Mouse (Mus musculus) forebrain, postnatal 0 days (tissue): ENCODE results near the gene Slc36a1. TPM values are rescaled to one million over a fixed set of nuclear protein-coding genes. Genes with fewer than 3 reads are reported as not detected.

Source experiments
- ATAC-seq: fragments of 200-750 bp; cut with Nextera tagmentation; 2 replicates; pipeline ENCODE4 v1.8.0; 2017; ENCODE audit warnings: mild to moderate bottlenecking, moderate library complexity
- DNase-seq: peaks from one replicate; pipeline ENCODE4 v3.0.0-alpha.2; 2015
- H3K27ac ChIP-seq: fragments of 300-500 bp; sonication (generic); 2 replicates; pipeline ENCODE4 v1.5.1; 2014; ENCODE audit warnings: low read depth, mild to moderate bottlenecking, antibody characterized with exemption, low read length, moderate library complexity, mixed read lengths
- H3K27me3 ChIP-seq: fragments of 300-500 bp; sonication (generic); 2 replicates; pipeline ENCODE4 v1.6.1; 2014; ENCODE audit warnings: mild to moderate bottlenecking, low read length, mixed read lengths; ENCODE audit not compliant: insufficient read depth
- H3K36me3 ChIP-seq: fragments of 300-500 bp; sonication (generic); 2 replicates; pipeline ENCODE4 v1.6.1; 2014; ENCODE audit warnings: mild to moderate bottlenecking, moderate library complexity; ENCODE audit not compliant: insufficient read depth
- H3K4me1 ChIP-seq: fragments of 300-500 bp; sonication (generic); 2 replicates; pipeline ENCODE4 v1.6.1; 2014; ENCODE audit warnings: antibody characterized with exemption; ENCODE audit not compliant: insufficient read depth
- H3K4me2 ChIP-seq: fragments of 300-500 bp; sonication (generic); 2 replicates; pipeline ENCODE4 v1.6.1; 2014; ENCODE audit warnings: low read depth, mild to moderate bottlenecking, moderate library complexity
- H3K4me3 ChIP-seq: fragments of 300-500 bp; sonication (generic); 2 replicates; pipeline ENCODE4 v1.5.1; 2014; ENCODE audit warnings: low read depth, low read length, mixed read lengths
- H3K9ac ChIP-seq: fragments of 300-500 bp; sonication (generic); 2 replicates; pipeline ENCODE4 v1.6.1; 2014; ENCODE audit warnings: mild to moderate bottlenecking
- H3K9me3 ChIP-seq: fragments of 300-500 bp; sonication (generic); 2 replicates; pipeline ENCODE4 v1.6.1; 2016; ENCODE audit warnings: low read length
- CTCF ChIP-seq: sonication (generic); IDR thresholded peaks from 2 replicates; pipeline ENCODE4 v1.5.1; 2016; ENCODE audit warnings: antibody characterized with exemption, control low read depth, low read depth
- WGBS: fragments of 180-500 bp; shearing (Covaris S2); extraction: QIAGEN DNeasy Blood & Tissue Kit; methylation state at CpG from one replicate; pipeline ENCODE4 v1.1.7; 2014; 5-methylcytosine and 5-hydroxymethylcytosine counted together
- polyA plus RNA-seq: library from polyadenylated mRNA; unstranded; fragments of >200 nt; fragmentation: Nextera tagmentation; extraction: Ambion mirVana; gene quantifications from 2 replicates; pipeline ENCODE4 v1.2.1, GENCODE M21; 2015
- total RNA-seq: library from RNA; depleted of rRNA; stranded (reverse); fragments of >200 nt; gene quantifications from 2 replicates; pipeline ENCODE4 v1.2.3, GENCODE M21; 2014

Slc36a1 gene
- total and polyA plus RNA-seq, 2 experiments from 2014 or later = 1.5 to 19.0 TPM

GRCm38 (mm10) chr11:55208001-55208690, 4.0 kb downstream of the Slc36a1 start:
- no peak for ATAC-seq
- TF ChIP-seq CTCF = no peak
- Histone ChIP-seq H3K9ac (no peak overlapping the region), H3K36me3 (no peaks in the 10 kb centered on the region), H3K27me3 (no peaks in the 10 kb centered on the region), H3K4me2 (no peak overlapping the region), H3K4me1 (peaks cover 10% of the 10 kb centered on the region; the same call in 1 of the 2 replicates), H3K4me3 (no peak overlapping the region), H3K27ac (no peak overlapping the region), H3K9me3 (no peaks in the 10 kb centered on the region)
- WGBS = 65% methylated on average over 6 of the region's 6 CpGs
- DNase-seq = no peak

DNA sequence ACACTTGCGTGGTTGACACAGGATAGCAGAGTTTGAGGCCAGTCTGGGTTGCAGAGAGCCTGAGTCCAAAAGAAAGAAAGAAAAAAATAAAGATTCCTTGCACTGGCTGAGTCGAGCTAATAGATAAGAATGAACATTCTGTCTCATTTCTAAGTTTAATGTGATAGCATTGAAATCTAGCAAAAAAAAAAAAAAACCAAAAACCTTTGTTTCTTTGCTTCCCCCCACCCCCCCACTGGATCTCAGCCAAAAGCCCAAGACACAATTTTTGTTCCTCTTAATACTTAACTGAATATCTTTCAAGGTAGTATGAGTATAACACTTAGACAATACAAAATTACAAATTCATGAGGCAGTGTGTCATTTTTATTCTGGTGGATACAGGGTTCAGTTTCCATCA, 4.9 kb downstream of the Slc36a1 start:
- H3K27ac ChIP-seq = no peak overlapping the region
- ATAC-seq (no peak), DNase-seq (no peak)
- no peak overlapping the region for H3K4me3 ChIP-seq
- H3K9ac ChIP-seq = no peak overlapping the region
- H3K36me3 ChIP-seq = no peaks in the 10 kb centered on the region; the same call in 1 of the 2 replicates
- H3K9me3 ChIP-seq = no peaks in the 10 kb centered on the region
- 62% methylated on average over 2 of the region's 2 CpGs for WGBS
- TF ChIP-seq CTCF = no peak
- no peak overlapping the region for H3K4me2 ChIP-seq
- peaks cover 10% of the 10 kb centered on the region; the same call in 1 of the 2 replicates for H3K4me1 ChIP-seq
- H3K27me3 ChIP-seq = no peaks in the 10 kb centered on the region

- ATAC-seq (no peak), DNase-seq (no peak)
- no peak overlapping the region for H3K4me3 ChIP-seq
- peaks cover 10% of the 10 kb centered on the region; the same call in 1 of the 2 replicates for H3K4me1 ChIP-seq
- no peak overlapping the region for H3K4me2 ChIP-seq
- no peak overlapping the region for H3K27ac ChIP-seq
- 91% methylated on average over 6 of the region's 6 CpGs for WGBS
- no peaks in the 10 kb centered on the region for H3K9me3 ChIP-seq
- H3K27me3 ChIP-seq = no peaks in the 10 kb centered on the region
- H3K36me3 ChIP-seq = no peaks in the 10 kb centered on the region; the same call in 1 of the 2 replicates
- TF ChIP-seq CTCF = no peak
- H3K9ac ChIP-seq = no peak overlapping the region
Observed at GRCm38 (mm10) chr11:55209626-55210353, 5.6 kb downstream of the Slc36a1 start.

DNA sequence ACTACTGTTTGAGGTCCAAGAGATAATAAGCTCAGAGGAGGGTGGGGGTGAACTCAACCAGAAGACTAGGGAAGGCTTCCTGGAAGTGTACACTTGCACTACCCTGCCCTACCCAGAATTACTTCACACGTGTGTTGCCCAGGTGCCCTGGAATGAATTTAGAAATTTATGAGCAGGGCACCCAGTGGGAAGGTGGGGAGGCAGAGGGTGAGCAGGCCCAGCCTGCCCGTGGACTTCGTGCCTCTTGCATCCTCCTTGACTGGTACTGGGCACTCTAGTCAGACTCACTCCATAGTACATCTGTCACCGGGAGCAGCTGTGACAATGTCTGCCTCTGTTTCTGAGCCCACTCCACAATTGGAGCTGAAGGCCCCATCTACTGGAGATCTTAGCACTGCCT, 9.4 kb downstream of the Slc36a1 start:
- H3K4me3 ChIP-seq = no peak overlapping the region
- 92% methylated on average over 4 of the region's 4 CpGs for WGBS
- H3K9ac ChIP-seq = no peak overlapping the region
- no peak for ATAC-seq
- no peaks in the 10 kb centered on the region for H3K27me3 ChIP-seq
- H3K9me3 ChIP-seq = no peaks in the 10 kb centered on the region
- H3K4me1 ChIP-seq = no peaks in the 10 kb centered on the region
- H3K27ac ChIP-seq = no peak overlapping the region
- H3K4me2 ChIP-seq = no peak overlapping the region
- DNase-seq = no peak
- peaks cover 4% of the 10 kb centered on the region for H3K36me3 ChIP-seq
- TF ChIP-seq CTCF = no peak

DNA sequence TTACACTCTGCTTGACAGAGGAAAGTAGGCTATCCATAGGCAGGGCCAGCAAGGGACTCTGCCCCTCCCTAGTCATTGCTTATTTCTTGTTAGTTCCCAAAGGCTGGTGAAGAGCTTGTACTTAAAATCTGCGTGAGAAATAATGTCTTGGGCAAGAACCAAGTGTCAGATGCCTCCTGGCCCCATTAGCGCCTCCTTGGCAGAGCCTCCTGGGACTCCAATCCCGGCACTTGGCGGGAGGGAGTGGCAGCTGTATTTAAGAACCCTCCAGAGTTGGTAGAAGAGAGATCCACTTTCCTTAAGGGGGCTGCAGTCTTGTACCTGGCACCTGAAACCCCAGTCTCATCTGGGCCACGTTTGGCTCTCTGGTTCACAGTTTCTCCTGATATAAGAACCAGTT, 10.0 kb downstream of the Slc36a1 start:
- Histone ChIP-seq H3K27me3 (no peaks in the 10 kb centered on the region), H3K4me3 (no peak overlapping the region), H3K4me1 (no peaks in the 10 kb centered on the region), H3K9me3 (no peaks in the 10 kb centered on the region), H3K27ac (no peak overlapping the region), H3K9ac (no peak overlapping the region), H3K36me3 (peaks cover 4% of the 10 kb centered on the region), H3K4me2 (no peak overlapping the region)
- no peak for ATAC-seq
- TF ChIP-seq CTCF = no peak
- DNase-seq = no peak
- WGBS = 81% methylated on average over 5 of the region's 5 CpGs

DNA sequence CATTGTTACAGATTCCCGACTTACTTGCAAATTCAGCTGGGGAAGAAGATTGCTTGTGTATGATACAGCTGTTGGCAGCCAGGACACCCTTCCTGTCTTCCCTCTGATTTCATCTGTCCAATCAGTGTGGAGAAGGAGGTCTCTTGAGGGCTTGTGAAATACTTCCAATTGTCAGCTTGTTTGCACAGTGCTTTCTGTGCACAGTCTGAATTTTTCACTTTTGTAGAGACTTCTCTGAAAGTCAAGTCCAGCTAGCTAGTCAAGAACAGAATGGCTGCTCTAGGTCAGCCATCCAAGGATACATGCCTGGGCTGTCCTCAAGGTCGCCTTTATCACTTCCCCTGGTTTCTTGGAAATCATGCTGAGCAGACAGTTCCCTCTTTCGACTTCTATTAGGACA, 10.8 kb downstream of the Slc36a1 start:
- WGBS = 77% methylated on average over 3 of the region's 3 CpGs
- Histone ChIP-seq H3K9me3 (no peaks in the 10 kb centered on the region), H3K4me1 (no peaks in the 10 kb centered on the region), H3K27me3 (no peaks in the 10 kb centered on the region), H3K27ac (no peak overlapping the region), H3K4me3 (no peak overlapping the region), H3K9ac (no peak overlapping the region), H3K4me2 (no peak overlapping the region), H3K36me3 (peaks cover 12% of the 10 kb centered on the region)
- DNase-seq = no peak
- no peak for TF ChIP-seq CTCF
- ATAC-seq = no peak

DNA sequence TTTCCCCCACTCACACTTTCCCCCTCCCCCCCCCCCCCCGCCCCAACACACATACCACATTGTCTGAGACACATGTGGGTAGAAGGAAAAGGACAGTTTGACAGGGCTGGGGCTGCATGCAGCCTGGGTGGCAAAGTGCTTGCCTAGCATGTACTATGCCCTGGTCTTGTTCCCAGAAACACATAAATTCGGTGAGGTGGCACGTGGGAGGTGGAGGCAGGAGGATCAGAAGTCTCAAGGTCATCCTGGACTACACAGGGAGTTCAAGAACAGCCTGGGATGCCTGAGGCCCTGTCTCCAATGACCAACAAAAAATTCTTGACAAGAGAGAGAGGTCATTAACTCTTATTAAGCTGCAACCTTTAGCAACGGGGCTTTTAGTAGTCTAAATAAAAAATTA, 11.9 kb downstream of the Slc36a1 start:
- Histone ChIP-seq H3K4me2 (no peak overlapping the region), H3K9ac (no peak overlapping the region), H3K4me1 (no peaks in the 10 kb centered on the region), H3K4me3 (no peak overlapping the region), H3K9me3 (no peaks in the 10 kb centered on the region), H3K27ac (no peak overlapping the region), H3K36me3 (peaks cover 23% of the 10 kb centered on the region), H3K27me3 (no peaks in the 10 kb centered on the region)
- TF ChIP-seq CTCF = no peak
- DNase-seq (no peak), ATAC-seq (no peak)
- whole genome bisulfite sequencing = 71% methylated on average over 4 of the region's 4 CpGs
